Mouse (Mus musculus) macrophage (primary cell): ENCODE measurements around the gene Ypel2. TPM values are rescaled to one million over a fixed set of nuclear protein-coding genes. Genes with fewer than 3 reads are reported as not detected.

Experiments
- H3K27ac ChIP-seq: fragments of 350-480 bp; formaldehyde crosslinking; 2 replicates; pipeline ENCODE4 v1.9.0; 2021
- H3K36me3 ChIP-seq: fragments of 350-480 bp; formaldehyde crosslinking; 2 replicates; pipeline ENCODE4 v1.9.0; 2021; ENCODE audit errors: inconsistent target
- H3K4me3 ChIP-seq: fragments of 350-480 bp; formaldehyde crosslinking; 2 replicates; pipeline ENCODE4 v1.9.0; 2021; ENCODE audit errors: inconsistent target
- H3K79me2 ChIP-seq: fragments of 350-480 bp; formaldehyde crosslinking; 2 replicates; pipeline ENCODE4 v1.9.0; 2021; ENCODE audit errors: inconsistent target
- WGBS: methylation state at CpG from one replicate; pipeline ENCODE4 v1.1.7; 2026; ENCODE audit warnings: inconsistent platforms; ENCODE audit not compliant: missing documents; 5-methylcytosine and 5-hydroxymethylcytosine counted together
- polyA plus RNA-seq: library from polyadenylated mRNA; stranded (reverse); fragments of 250-400 nt; gene quantifications from 3 replicates; pipeline ENCODE4 v1.2.4, GENCODE M21; 2018; ENCODE audit warnings: inconsistent platforms

Ypel2 gene
- polyA plus RNA-seq, 1 experiment from 2014 or later: 4.0 TPM

GRCm38 (mm10) chr11:86961510-86962303 is 31.8 kb downstream of the Ypel2 start:
- Histone ChIP-seq H3K27ac (no peak overlapping the region), H3K79me2 (no peaks in the 10 kb centered on the region), H3K36me3 (no peaks in the 10 kb centered on the region), H3K4me3 (no peak overlapping the region)
- WGBS: 93% methylated on average over 11 of the region's 11 CpGs

GRCm38 (mm10) chr11:86960331-86960730 is 33.2 kb downstream of the Ypel2 start:
- Histone ChIP-seq H3K79me2 (no peaks in the 10 kb centered on the region), H3K27ac (no peak overlapping the region), H3K36me3 (no peaks in the 10 kb centered on the region), H3K4me3 (no peak overlapping the region)
- WGBS: 94% methylated on average over 2 of the region's 2 CpGs

GRCm38 (mm10) chr11:86958721-86959675 is 34.5 kb downstream of the Ypel2 start:
- Histone ChIP-seq H3K27ac (no peak overlapping the region), H3K4me3 (no peak overlapping the region), H3K36me3 (no peaks in the 10 kb centered on the region), H3K79me2 (no peaks in the 10 kb centered on the region)
- WGBS: 61% methylated on average over 12 of the region's 12 CpGs

GRCm38 (mm10) chr11:86958182-86958581 is 35.3 kb downstream of the Ypel2 start:
- H3K4me3 ChIP-seq: no peak overlapping the region
- no peaks in the 10 kb centered on the region for H3K79me2 ChIP-seq
- 51% methylated on average over 6 of the region's 6 CpGs for WGBS
- H3K27ac ChIP-seq: no peak overlapping the region
- H3K36me3 ChIP-seq: no peaks in the 10 kb centered on the region

- H3K36me3 ChIP-seq: no peaks in the 10 kb centered on the region
- peak overlapping the region; percentile 22; the same call in 1 of the 2 replicates for H3K27ac ChIP-seq
- 33% methylated on average over 2 of the region's 2 CpGs for WGBS
- no peak overlapping the region for H3K4me3 ChIP-seq
- no peaks in the 10 kb centered on the region for H3K79me2 ChIP-seq
These were observed 37.1 kb downstream of the Ypel2 start for GRCm38 (mm10) chr11:86956363-86956762.

GRCm38 (mm10) chr11:86954616-86955270 is 38.8 kb downstream of the Ypel2 start:
- Histone ChIP-seq H3K79me2 (no peaks in the 10 kb centered on the region), H3K27ac (no peak overlapping the region), H3K36me3 (no peaks in the 10 kb centered on the region), H3K4me3 (no peak overlapping the region)
- 93% methylated on average over 15 of the region's 15 CpGs for WGBS

- 88% methylated on average over 8 of the region's 8 CpGs for WGBS
- H3K36me3 ChIP-seq: no peaks in the 10 kb centered on the region
- H3K79me2 ChIP-seq: no peaks in the 10 kb centered on the region
- H3K27ac ChIP-seq: peak overlapping the region; percentile 60
- no peak overlapping the region for H3K4me3 ChIP-seq
These were observed 40.4 kb downstream of the Ypel2 start for GRCm38 (mm10) chr11:86953096-86953495.

- no peaks in the 10 kb centered on the region for H3K36me3 ChIP-seq
- H3K79me2 ChIP-seq: no peaks in the 10 kb centered on the region
- WGBS: 92% methylated on average over 2 of the region's 2 CpGs
- H3K4me3 ChIP-seq: no peak overlapping the region
- H3K27ac ChIP-seq: peak overlapping the region; percentile 60
These were observed 40.8 kb downstream of the Ypel2 start for GRCm38 (mm10) chr11:86952659-86953058.

GRCm38 (mm10) chr11:86951672-86952071 is 41.8 kb downstream of the Ypel2 start:
- H3K4me3 ChIP-seq: no peak overlapping the region
- 99% methylated on average over 7 of the region's 8 CpGs for WGBS
- no peaks in the 10 kb centered on the region for H3K79me2 ChIP-seq
- H3K36me3 ChIP-seq: no peaks in the 10 kb centered on the region
- H3K27ac ChIP-seq: no peak overlapping the region

- Histone ChIP-seq H3K27ac (no peak overlapping the region), H3K36me3 (no peaks in the 10 kb centered on the region), H3K4me3 (no peak overlapping the region), H3K79me2 (no peaks in the 10 kb centered on the region)
- WGBS: 63% methylated on average over 3 of the region's 3 CpGs
These were observed 43.0 kb downstream of the Ypel2 start for GRCm38 (mm10) chr11:86950491-86950890.

GRCm38 (mm10) chr11:86949951-86950441 is 43.5 kb downstream of the Ypel2 start:
- no peak overlapping the region for H3K4me3 ChIP-seq
- no peak overlapping the region for H3K27ac ChIP-seq
- WGBS: 66% methylated on average over 9 of the region's 9 CpGs
- no peaks in the 10 kb centered on the region for H3K79me2 ChIP-seq
- H3K36me3 ChIP-seq: no peaks in the 10 kb centered on the region

GRCm38 (mm10) chr11:86946644-86947195 is 46.8 kb downstream of the Ypel2 start:
- Histone ChIP-seq H3K27ac (no peak overlapping the region), H3K36me3 (no peaks in the 10 kb centered on the region), H3K79me2 (no peaks in the 10 kb centered on the region), H3K4me3 (no peak overlapping the region)
- WGBS: 86% methylated on average over 5 of the region's 6 CpGs

- H3K79me2 ChIP-seq: no peaks in the 10 kb centered on the region
- H3K27ac ChIP-seq: no peak overlapping the region
- WGBS: 94% methylated on average over 6 of the region's 6 CpGs
- no peak overlapping the region for H3K4me3 ChIP-seq
- H3K36me3 ChIP-seq: no peaks in the 10 kb centered on the region
These were observed 47.6 kb downstream of the Ypel2 start for GRCm38 (mm10) chr11:86945933-86946332.

GRCm38 (mm10) chr11:86945058-86945457 is 48.4 kb downstream of the Ypel2 start:
- Histone ChIP-seq H3K79me2 (no peaks in the 10 kb centered on the region), H3K27ac (no peak overlapping the region), H3K4me3 (no peak overlapping the region), H3K36me3 (no peaks in the 10 kb centered on the region)
- WGBS: 85% methylated on average over 8 of the region's 8 CpGs
